Mouse (Mus musculus): Measurements from ENCODE around the gene Tmc2.

DNA sequence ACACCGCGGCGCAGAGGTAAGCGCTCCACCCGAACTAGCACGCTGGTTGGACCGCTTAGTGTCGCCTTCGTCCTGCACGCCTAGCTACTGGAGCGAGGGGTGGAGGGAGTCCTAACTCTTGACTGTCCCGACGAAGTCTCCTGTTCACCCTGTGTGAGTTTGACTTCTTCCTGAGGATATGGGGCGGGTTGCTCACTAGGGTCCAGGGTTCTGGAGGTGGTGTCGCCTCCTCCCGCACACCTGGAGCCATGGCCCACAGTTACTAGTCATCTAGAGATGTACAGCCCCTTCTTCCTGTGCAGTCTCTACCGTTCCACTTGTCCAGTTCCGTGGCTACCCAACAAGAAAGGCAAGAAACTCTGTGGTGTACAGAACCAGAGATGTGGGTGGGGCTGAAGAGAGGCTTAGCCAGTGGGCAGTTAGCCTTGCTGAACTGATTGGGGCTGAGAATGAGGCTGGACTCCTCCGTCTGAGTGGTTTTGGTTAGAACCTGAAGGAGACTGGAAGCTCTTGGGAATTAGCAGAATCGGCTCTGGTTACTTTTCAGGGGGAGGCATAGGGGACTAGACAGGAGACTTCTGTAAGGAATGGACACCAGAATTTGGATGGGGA is 101.2 kb downstream of the Tmc2 start:
- TF ChIP-seq CTCF (IDR thresholded peaks at IDR 0.05; ENCODE audit: low read depth) (no peak), EP300 (IDR thresholded peaks at IDR 0.05; ENCODE audit: low read depth) (no peak)

Data from liver, embryonic 14.5 days (tissue).